Mouse (Mus musculus): ENCODE data around the gene 1700017B05Rik. TPM values are rescaled to one million over a fixed set of nuclear protein-coding genes. Genes with fewer than 3 reads are reported as not detected.
"Not testable (repeated sequence)": the region's sequence is repeated elsewhere in the genome, so short reads cannot be mapped to it uniquely, and the experiment has no call there.

Gene 1700017B05Rik
- polyA plus RNA-seq, 1 experiment from 2014 or later: 10.1 TPM

GRCm38 (mm10) chr9:57229726-57230125, 32.7 kb downstream of the 1700017B05Rik start:
- TF ChIP-seq CTCF (IDR thresholded peaks at IDR 0.05; ENCODE audit: low read depth) (no peak), EP300 (IDR thresholded peaks at IDR 0.05; ENCODE audit: low read depth) (no peak)
- Histone ChIP-seq H3K27ac (ENCODE audit: low read depth) (no peak overlapping the region), H3K9me3 (ENCODE audit: low read length) (no peaks in the 10 kb centered on the region), H3K9ac (replicated peaks) (no peak overlapping the region), H3K4me3 (ENCODE audit: low read depth, low read length) (no peak overlapping the region), H3K36me3 (replicated peaks; ENCODE audit: insufficient read depth, low read length) (no peaks in the 10 kb centered on the region), H3K4me2 (ENCODE audit: low read depth, low read length) (no peak overlapping the region), H3K4me1 (ENCODE audit: insufficient read depth) (peaks cover 22% of the 10 kb centered on the region), H3K27me3 (ENCODE audit: insufficient read depth, low read length) (no peaks in the 10 kb centered on the region)
- DNase-seq (no peak), ATAC-seq (peak; percentile 37; the same call in 1 of the 2 replicates)
- 66% methylated on average over 4 of the region's 4 CpGs for WGBS (ENCODE audit: insufficient replicate concordance)

- DNase-seq (no peak), ATAC-seq (no peak)
- TF ChIP-seq EP300 (IDR thresholded peaks at IDR 0.05; ENCODE audit: low read depth) (no peak), CTCF (IDR thresholded peaks at IDR 0.05; ENCODE audit: low read depth) (no peak)
- Histone ChIP-seq H3K27ac (ENCODE audit: low read depth) (no peak overlapping the region), H3K9ac (replicated peaks) (no peak overlapping the region), H3K36me3 (replicated peaks; ENCODE audit: insufficient read depth, low read length) (no peaks in the 10 kb centered on the region), H3K4me2 (ENCODE audit: low read depth, low read length) (no peak overlapping the region), H3K4me1 (ENCODE audit: insufficient read depth) (peaks cover 13% of the 10 kb centered on the region), H3K4me3 (ENCODE audit: low read depth, low read length) (no peak overlapping the region), H3K9me3 (ENCODE audit: low read length) (no peaks in the 10 kb centered on the region), H3K27me3 (ENCODE audit: insufficient read depth, low read length) (no peaks in the 10 kb centered on the region)
- WGBS (ENCODE audit: insufficient replicate concordance): 31% methylated on average over 4 of the region's 4 CpGs
These were observed 34.2 kb downstream of the 1700017B05Rik start for GRCm38 (mm10) chr9:57228186-57228585.

GRCm38 (mm10) chr9:57227203-57227602, 35.2 kb downstream of the 1700017B05Rik start:
- H3K36me3 ChIP-seq (replicated peaks; ENCODE audit: insufficient read depth, low read length): no peaks in the 10 kb centered on the region
- no peak overlapping the region for H3K4me2 ChIP-seq (ENCODE audit: low read depth, low read length)
- no peaks in the 10 kb centered on the region for H3K9me3 ChIP-seq (ENCODE audit: low read length)
- DNase-seq (no peak), ATAC-seq (no peak)
- H3K4me1 ChIP-seq (ENCODE audit: insufficient read depth): peaks cover 7% of the 10 kb centered on the region; the same call in 1 of the 2 replicates
- no peaks in the 10 kb centered on the region for H3K27me3 ChIP-seq (ENCODE audit: insufficient read depth, low read length)
- WGBS (ENCODE audit: insufficient replicate concordance): 70% methylated on average over 5 of the region's 5 CpGs
- TF ChIP-seq CTCF (IDR thresholded peaks at IDR 0.05; ENCODE audit: low read depth) (no peak), EP300 (IDR thresholded peaks at IDR 0.05; ENCODE audit: low read depth) (no peak)
- no peak overlapping the region for H3K27ac ChIP-seq (ENCODE audit: low read depth)
- no peak overlapping the region for H3K4me3 ChIP-seq (ENCODE audit: low read depth, low read length)
- no peak overlapping the region for H3K9ac ChIP-seq (replicated peaks)

- not testable (repeated sequence) for DNase-seq; H3K27me3 ChIP-seq (ENCODE audit: insufficient read depth, low read length); H3K4me2 ChIP-seq (ENCODE audit: low read depth, low read length); H3K4me3 ChIP-seq (ENCODE audit: low read depth, low read length); H3K4me1 ChIP-seq (ENCODE audit: insufficient read depth); H3K36me3 ChIP-seq (replicated peaks; ENCODE audit: insufficient read depth, low read length); H3K9me3 ChIP-seq (ENCODE audit: low read length); H3K9ac ChIP-seq (replicated peaks); H3K27ac ChIP-seq (ENCODE audit: low read depth); ATAC-seq
- WGBS (ENCODE audit: insufficient replicate concordance): 79% methylated on average over 6 of the region's 6 CpGs
These were observed 35.7 kb downstream of the 1700017B05Rik start for GRCm38 (mm10) chr9:57226628-57227122.

- ATAC-seq (peak; percentile 85), DNase-seq (no peak)
- no peak overlapping the region for H3K27ac ChIP-seq (ENCODE audit: low read depth)
- H3K4me1 ChIP-seq (ENCODE audit: insufficient read depth): no peaks in the 10 kb centered on the region; the same call in 1 of the 2 replicates
- 64% methylated on average over 13 of the region's 13 CpGs for WGBS (ENCODE audit: insufficient replicate concordance)
- peak; percentile 99 for TF ChIP-seq EP300 (IDR thresholded peaks at IDR 0.05; ENCODE audit: low read depth)
- TF ChIP-seq CTCF (IDR thresholded peaks at IDR 0.05; ENCODE audit: low read depth): no peak
- no peak overlapping the region for H3K4me2 ChIP-seq (ENCODE audit: low read depth, low read length)
- H3K36me3 ChIP-seq (replicated peaks; ENCODE audit: insufficient read depth, low read length): no peaks in the 10 kb centered on the region
- no peak overlapping the region for H3K4me3 ChIP-seq (ENCODE audit: low read depth, low read length)
- H3K9ac ChIP-seq (replicated peaks): no peak overlapping the region
- H3K9me3 ChIP-seq (ENCODE audit: low read length): no peaks in the 10 kb centered on the region; the same call in 1 of the 2 replicates
- H3K27me3 ChIP-seq (ENCODE audit: insufficient read depth, low read length): no peaks in the 10 kb centered on the region
These were observed 36.4 kb downstream of the 1700017B05Rik start for GRCm38 (mm10) chr9:57225780-57226627.

- H3K36me3 ChIP-seq (replicated peaks; ENCODE audit: insufficient read depth, low read length): no peaks in the 10 kb centered on the region
- DNase-seq (no peak), ATAC-seq (no peak)
- no peaks in the 10 kb centered on the region; the same call in 1 of the 2 replicates for H3K9me3 ChIP-seq (ENCODE audit: low read length)
- no peaks in the 10 kb centered on the region for H3K27me3 ChIP-seq (ENCODE audit: insufficient read depth, low read length)
- no peak overlapping the region for H3K27ac ChIP-seq (ENCODE audit: low read depth)
- no peak overlapping the region for H3K9ac ChIP-seq (replicated peaks)
- no peak overlapping the region for H3K4me2 ChIP-seq (ENCODE audit: low read depth, low read length)
- H3K4me1 ChIP-seq (ENCODE audit: insufficient read depth): no peaks in the 10 kb centered on the region; the same call in 1 of the 2 replicates
- no peak overlapping the region for H3K4me3 ChIP-seq (ENCODE audit: low read depth, low read length)
- no peak for TF ChIP-seq CTCF (IDR thresholded peaks at IDR 0.05; ENCODE audit: low read depth)
- TF ChIP-seq EP300 (IDR thresholded peaks at IDR 0.05; ENCODE audit: low read depth): no peak
These were observed 39.1 kb downstream of the 1700017B05Rik start for GRCm38 (mm10) chr9:57223341-57223740.
